Mouse (Mus musculus) ovary, postnatal 14 days (tissue): ENCODE results near the gene Atg4c.
A peak's percentile ranks its signal among the peaks of the same experiment; 100 is the strongest.

Experiments
- DNase-seq: peaks from one replicate; pipeline ENCODE4 v3.0.0; 2022; ENCODE audit warnings: low spot score

The Atg4c gene

DNA sequence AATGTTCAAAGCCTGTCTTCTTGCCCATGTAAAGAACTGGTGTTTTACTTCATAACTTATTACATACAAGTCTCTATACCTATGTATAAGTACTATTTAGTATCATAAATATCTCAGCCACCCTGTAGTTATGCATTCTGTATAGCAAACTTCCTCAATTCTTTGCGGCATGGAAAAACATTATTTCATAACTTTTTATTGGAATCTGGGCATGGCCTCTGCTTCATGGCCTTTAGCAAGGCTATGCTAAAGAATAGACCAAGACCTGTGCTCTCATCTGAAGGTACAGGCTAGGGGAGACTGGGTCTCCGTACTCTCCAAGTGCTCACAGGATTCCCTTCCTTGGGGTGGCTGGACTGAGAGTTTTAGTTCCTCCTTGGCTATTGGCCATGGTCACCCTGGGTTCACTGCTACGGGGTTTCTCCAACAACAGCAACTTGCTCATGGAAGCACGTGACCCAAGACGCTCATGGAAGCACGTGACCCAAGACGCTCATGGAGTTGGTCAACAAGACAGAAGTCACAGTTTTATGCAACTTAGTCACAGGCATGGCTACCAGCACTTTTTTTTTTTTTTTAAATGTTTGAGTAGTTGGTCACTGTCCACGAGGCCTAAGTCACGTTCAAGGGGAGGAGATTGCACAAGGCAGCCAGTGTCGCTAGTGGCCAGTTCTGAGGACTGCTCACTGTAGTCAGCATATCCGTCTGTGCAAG is 7.2 kb upstream of the Atg4c start:
- DNase-seq: no peak

DNA sequence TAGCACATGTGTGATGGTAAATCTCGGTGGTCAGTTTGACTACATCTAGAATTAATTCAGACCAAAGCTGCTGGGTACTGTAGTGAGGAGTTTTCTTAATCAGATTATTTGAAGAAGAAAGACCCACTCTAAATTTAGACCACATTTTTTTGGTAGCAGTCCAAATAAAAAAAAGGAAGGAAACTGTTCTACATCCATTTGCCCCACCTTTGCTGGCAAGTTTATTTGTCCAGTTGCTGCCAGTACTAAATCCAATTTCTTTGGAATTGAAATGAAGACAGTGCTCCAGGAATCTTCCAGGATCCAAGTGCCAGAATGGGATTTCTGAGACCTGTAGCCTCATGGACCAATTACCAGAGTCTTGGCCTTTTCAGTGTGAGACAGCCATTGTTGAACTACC is 1.1 kb upstream of the Atg4c start:
- DNase-seq: no peak

DNA sequence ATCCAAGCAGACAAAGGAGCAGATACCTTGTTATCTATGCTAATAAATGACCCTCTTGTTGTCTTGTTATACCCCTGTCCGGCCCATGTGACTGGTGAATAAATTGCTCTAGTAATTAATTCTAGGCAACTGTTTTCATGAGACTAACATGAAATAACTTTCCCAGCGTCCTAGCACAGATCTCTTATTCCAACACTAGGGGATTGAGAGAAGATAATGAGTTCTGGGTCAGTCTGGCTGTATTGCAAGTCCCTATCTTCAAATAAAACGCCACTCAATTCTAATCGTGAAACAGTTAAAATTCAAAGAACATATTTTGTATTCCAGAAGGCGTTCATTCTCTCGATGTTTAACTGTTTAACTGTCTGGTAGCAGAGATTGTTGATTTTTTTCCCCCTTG is 520 bp upstream of the Atg4c start:
- DNase-seq: no peak

DNA sequence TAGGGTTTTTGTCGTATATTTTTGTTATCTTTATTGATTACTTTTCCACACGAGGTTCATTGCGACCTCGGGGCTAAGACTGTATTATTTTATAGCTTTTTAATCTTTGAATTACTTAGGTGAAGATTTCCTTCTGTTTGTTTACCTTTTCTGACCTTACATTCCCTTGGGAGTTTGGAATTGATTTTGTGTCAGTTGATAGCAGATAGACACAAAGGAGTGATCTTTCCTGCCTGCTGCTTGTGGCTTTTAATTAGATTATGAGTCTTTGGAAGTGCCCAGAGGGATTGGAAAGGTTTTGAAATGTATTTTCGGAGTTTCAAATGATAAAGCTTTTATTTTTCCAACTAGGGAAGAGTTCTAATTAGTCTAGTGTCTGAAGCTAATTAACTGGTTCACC is 1.1 kb downstream of the Atg4c start:
- no peak for DNase-seq

DNA sequence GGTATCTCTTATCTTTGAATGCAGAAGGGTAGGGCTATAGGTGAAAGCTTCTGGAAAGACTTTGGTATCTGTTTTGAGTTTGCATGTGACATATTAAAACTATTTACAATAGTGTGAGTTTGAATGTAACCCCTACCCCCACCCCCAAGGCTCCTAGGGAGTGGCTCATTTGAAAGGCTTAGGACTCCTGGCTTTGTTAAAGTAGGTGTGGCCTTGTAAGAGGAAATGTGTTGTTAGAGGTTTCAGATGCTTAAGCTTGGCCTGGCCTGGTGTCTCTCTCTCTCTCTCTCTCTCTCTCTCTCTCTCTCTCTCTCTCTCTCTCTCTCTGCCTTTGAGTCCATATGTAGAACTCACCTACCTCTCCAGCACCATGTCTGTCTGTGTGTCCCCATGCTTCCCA is 5.0 kb downstream of the Atg4c start:
- no peak for DNase-seq

DNA sequence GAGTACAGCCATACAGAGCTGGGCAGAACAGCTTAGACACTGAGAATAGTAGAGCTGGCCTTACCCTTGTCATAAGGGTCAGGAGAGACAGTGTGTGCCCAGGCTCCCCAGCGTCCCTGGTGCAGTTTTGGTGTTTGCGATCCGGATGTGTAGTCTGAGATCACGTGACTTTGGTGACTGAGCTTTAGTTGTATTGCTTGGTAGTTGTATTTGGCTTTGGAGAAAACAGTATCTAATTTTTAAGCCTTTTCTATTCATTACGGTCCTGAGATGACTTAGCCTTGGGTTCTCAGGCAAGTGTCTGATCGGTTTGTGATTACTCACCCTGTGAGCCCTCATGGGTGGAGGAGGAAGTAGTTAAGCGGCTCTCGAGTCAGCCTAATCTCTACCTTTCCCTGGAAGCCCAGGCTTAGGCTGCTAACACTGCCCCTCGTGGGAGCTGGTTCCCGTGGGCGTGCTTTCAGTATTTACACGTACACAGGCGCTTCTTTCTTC is 6.1 kb downstream of the Atg4c start:
- DNase-seq: no peak

DNA sequence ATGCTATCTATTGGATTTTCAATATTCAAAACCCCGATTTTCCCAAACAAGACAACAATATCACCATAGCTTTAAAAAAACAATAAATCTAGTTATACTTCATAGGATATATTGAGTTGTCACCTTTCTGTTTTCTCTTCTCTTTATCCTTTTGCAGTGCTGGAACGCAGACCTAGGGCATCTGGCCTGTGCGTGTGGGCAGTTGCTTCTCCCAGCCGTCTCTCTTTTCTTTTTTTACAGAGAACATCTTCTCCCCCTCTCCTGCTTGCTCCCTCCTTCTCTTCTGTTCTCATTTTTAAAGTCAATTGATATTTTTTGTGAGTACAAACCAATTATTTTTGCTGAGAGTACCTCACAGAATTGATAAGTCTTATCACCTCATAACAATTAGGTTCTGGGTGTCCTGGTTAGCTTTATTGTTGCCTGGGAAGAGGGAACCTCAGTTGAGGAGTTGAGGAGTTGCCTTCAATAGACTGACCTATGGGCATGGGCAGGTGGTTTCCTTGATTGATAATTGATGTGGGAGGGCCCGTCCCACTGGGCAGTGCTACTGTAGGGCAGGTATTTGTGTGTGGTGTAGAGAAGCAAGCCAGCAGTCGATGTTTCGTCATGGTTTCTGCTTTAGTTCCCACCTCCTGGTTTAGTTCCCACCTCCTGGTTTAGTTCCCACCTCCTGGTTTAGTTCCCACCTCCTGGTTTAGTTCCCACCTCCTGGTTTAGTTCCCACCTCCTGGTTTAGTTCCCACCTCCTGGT is 6.8 kb downstream of the Atg4c start:
- DNase-seq: no peak

DNA sequence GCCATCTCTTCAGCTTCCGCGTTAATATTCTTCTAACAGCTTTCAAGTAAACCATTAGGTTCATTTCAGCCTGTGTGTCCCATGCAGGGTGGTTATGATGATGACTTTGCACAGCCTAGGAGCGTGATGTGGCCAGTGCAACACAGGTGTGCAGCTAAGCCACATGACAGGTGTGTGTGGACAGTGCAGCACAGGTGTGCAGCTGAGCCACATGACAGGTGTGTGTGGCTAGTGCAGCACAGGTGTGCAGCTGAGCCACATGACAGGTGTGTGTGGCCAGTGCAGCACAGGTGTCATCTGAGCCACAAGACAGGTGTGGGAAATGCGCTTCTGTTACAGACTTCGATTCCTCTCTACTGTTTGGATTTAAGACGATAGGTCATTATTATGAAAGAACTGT is 12.0 kb downstream of the Atg4c start:
- DNase-seq: no peak

DNA sequence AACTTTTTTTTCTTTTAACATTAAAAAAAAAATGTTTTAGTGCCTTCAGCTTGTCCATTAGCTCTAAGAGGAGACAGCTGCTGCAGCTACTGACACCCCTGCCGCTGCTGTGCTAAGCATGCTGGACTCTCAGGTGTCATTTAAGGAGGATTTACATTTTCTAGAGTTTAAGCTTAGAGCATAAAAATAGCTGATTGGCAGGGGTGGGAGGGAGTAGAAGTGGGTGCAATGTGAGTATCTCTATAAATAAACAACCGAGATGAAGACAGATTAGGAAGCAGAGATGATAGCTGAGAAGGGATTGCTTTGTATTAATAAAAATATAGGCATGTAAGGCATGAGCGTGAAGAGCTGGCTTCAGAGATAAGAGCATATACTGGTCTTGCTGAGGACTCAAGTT is 12.6 kb downstream of the Atg4c start:
- DNase-seq: no peak

DNA sequence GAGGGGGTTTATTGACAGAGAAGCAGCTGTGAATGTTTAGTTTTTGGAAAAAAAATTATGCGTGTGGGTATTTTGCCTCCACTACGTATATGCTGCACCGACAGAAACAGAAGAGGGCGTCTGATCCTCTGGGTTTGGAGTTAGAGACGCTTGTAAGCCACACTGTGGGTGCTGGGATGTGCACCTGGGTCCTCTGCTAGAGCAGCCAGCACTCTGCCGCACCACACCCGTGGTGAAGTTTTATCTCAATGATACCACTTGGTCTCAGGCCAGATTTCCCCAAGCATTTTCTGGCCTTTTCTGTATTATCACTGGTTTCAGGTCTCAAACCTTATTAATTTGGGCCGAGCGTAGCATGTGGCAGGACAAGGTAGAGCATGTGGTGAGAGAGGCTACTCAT is 16.4 kb downstream of the Atg4c start:
- no peak for DNase-seq

DNA sequence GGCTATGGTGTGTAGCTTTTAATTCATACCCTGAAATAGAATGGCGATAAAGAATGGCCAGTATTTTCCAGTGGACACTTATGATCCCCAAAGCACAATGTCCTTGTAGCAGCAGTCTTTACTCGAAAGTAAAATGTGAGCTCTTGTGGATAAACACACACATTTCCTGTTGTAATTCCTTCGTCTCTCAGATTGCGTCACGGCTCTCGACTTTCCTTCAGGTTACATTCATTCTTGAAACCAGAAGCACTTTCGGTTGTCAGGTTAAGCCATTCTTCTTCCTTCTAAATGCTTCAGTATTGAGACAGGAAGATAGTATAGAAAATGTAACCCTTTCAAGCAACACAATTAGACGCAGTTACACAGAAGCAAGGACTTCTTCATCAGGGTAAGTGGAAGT is 17.9 kb downstream of the Atg4c start:
- DNase-seq: no peak

DNA sequence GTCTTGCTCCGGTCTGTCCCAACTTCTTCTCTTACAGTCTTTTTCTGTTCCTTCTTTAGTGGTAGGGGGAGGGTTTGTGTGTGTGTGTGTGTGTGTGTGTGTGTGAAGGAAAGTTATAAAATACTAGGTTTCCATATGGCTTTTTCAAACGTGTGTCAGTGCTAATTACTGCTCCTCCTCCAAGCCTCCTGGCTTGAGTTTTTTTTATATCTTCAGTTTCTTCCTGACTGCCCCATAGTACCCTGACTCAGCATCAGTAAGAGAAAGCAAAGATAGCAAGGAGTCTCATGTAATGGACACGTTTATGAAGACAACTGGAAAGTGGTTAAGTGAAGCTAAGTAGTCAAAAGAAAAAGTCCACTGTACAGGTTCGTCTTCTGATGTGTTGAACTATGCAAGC is 19.4 kb downstream of the Atg4c start:
- no peak for DNase-seq

DNA sequence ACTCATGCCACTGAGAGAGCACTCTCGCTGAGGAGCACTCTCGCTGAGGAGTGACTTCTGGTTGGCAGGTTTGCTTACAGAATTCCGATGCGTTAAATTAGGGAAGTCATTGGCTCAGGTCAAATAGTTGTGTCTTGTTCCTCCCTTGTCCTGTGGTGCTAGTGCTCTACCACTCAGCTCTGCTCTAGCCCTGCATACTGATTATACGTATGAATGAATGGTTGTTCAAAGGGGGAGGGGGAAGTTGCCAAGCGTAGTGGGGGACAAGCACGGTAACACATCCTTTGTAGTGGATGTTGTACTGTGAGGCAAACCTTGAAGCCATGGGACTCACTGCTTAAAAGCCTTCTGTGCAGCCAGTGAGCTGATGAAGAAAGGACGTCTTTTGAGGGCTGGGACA is 28.5 kb downstream of the Atg4c start:
- no peak for DNase-seq

DNA sequence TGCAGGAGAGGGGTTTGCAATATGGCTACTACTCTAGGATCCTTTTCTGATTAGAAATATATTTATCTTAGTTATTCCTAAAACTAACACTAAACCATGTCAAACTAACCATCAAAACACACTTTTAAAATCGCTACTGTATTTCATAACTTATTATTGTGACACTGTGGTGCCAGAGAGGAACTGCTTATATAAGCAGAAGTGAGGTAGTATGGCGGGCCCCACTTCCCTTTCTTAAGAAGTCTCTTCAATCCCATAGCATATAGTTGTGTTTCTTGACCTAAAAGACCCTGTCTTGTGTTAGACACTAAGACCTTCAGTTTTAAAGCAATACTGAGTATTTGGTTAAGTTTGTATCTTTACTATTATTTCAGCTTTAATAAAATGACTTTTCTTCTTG is 31.1 kb downstream of the Atg4c start:
- no peak for DNase-seq

DNA sequence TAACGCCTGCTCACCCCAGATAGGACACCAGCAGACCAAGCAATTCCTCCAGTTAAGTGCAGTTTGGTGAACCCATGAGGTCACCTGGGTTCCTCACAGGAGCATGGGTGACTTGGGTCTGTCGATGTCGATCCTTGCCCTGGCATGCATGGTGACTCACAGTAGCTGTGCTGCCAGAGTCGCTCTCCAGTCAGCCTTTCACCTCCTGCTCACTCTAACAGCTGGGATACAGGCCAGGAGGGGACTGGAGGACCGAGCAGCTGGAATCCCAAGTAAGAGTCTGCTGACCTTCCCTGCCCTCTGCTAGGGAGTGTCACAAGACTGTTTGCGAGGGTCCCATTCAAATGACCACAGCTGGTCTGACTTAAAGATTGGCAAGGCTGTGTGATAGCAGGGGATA is 33.5 kb downstream of the Atg4c start:
- no peak for DNase-seq

DNA sequence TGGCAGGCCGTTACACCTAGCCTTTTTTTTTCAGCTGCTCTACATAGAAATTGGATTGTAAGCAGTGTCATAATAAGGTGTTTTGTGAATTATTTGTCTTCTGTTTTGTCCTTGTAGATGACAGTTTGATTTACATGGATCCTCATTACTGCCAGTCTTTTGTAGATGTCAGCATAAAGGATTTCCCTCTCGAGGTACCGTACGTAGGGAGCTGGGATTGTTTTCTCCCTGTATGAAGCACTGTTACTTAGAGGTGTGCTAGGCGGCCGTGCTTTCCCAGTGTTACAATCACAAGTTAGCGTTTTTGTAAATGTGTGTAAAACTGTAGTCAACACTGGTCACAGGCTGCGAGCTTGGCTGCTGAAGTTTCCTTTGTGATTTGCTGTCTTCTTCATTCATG is 35.6 kb downstream of the Atg4c start:
- no peak for DNase-seq

DNA sequence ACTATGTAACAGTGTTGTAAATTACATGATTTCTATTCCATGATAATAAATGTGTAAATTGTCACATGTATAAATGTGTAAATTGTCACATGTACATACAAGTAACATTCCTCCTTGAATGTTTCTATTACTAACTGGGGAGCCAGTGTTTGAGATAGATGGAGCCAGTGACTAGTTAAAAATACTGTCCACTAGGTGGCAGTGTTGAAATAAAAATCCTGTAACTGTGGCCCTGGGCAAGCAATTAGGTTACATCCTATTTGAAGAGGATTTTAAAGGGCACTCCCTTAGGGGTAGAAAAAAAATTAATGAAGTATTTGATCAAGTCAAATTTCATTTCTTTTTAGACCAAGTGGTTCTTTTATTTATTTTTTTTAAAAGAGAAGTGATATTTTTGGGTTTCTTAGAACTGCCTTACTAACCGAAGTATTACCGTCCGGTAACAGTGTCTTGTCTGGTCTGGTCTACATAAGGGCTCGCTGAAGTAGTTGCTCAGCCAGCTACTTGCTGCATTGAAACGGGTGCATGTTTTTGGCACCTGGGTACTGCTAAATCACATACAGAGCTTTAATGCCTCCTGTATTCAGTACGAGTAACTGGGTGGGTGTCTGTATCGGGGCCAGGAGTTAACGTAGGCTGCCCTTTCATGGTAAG is 41.6 kb downstream of the Atg4c start:
- DNase-seq: peak; percentile 9

DNA sequence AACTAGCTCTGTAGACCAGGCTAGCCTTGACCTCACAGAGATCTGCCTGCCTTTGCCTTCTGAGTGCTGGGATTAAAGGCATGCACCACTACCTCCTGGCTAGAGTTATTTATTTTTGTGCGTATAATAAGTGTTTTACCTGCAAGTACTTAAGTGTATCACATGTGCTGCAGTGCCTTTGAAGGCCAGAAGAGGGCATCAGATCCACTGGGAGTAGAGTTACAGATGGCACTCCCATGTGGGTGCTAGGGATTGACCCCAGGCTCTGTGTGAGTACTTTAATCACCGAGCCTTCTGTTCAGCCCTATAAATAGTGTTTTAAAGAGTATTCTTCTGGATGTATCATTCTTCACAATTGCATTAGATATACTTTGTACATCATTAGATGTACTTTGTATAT is 44.6 kb downstream of the Atg4c start:
- no peak for DNase-seq

DNA sequence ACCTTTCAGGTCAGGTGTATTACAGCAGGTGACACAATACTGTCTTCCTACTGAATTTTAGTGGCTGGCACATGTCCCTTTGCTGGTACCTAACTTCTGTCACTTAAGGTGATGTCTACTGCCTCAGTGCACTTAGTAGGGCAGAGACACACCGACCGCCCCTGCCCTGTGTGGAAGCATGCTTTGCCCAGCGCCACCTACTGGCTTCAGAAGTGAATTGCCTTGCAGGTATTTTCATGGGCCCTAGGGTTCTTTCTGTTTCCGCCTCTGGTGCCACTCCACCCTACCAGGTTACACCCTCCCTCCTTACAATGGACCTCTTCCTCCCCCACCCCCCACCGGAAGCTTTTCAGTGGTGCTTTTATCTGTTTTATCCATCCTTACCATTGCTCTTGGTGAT is 47.9 kb downstream of the Atg4c start:
- DNase-seq: no peak

DNA sequence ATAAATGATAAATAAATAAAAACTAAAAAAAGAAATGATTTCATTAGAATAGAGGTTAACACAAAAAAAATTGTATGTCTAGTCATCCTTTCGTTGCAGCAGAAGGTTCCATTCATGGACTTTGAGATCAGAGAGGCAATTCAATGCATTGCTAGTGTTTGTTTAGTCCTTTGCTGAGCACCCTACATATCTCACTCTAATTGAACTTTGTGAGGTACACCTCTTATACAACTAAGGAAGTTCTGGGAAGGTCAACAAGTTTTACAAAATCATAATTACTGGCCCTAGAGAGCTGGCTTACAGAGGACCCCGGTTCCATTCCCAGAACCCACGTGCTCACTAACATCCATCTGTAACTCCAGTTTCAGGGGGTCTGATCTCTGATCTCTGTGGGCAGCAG is 55.6 kb downstream of the Atg4c start:
- no peak for DNase-seq

DNA sequence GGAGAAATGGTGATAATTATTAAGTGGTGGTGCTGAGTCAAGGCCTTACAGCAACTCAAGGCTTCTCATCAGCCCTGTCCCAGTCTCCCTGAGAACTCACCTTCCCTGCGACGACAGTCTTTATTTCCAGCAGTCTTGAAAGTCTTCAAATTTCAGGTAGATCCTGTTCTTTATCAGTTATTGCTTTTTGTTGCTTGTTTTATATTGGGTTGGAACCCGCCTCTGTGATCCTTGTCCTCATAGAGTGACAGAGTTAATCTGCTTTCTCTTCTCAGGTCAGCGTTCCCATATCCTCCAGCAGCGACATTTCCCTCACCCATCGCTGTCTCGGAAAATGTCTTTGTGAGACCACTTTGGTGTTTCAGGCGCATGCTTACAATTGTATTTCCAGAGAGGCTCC is 56.1 kb downstream of the Atg4c start:
- no peak for DNase-seq

DNA sequence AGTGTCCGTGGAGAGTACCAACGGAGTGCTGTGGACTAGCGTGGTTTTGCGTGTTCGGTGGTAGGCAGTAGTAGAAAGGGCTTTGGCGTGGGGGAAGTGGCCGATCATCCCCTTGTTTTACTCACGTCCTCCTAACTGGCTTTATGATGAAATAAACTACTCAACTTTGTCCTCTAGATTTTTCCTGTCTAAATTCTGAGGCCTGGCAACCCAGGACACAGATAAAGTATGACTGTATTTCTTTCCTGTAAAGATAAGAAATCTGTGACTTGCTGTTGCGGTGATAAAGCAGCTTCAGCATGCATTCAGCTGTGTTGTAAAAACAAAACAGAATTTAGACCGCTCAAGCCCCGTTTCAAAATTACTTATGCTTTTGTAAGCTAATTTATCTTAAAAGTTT is 59.2 kb downstream of the Atg4c start:
- no peak for DNase-seq

DNA sequence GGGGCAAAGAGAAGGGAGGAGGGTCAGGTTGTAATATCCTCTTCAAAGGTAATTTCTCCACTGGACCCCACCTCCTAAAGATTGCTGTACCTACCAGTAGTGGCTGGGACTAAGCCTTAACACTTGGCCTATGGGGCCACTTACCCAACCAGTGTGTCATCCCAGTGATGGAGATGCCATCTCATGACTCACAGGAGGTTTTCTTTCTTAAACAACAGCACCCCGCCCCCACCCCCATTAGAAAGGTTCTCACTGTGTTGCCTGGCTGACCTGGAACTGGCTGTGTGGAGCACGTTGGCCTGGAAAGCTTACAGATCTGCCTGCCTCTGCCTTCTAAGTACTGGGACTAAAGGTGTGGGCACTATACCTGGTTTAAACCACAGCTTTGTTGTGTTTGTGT is 69.5 kb downstream of the Atg4c start:
- DNase-seq: no peak
